Mouse (Mus musculus): ENCODE results near the gene Pbx2. TPM values are rescaled to one million over a fixed set of nuclear protein-coding genes. Genes with fewer than 3 reads are reported as not detected.
A peak's percentile ranks its signal among the peaks of the same experiment; 100 is the strongest.

The Pbx2 gene
- total RNA-seq, 1 experiment from 2014 or later: 29.4 TPM

GRCm38 (mm10) chr17:34627093-34627942 lies 36.3 kb downstream of the Pbx2 start:
- ATAC-seq (replicated peaks; ENCODE audit: low read depth, poor library complexity, severe bottlenecking): peak; percentile 63

DNA sequence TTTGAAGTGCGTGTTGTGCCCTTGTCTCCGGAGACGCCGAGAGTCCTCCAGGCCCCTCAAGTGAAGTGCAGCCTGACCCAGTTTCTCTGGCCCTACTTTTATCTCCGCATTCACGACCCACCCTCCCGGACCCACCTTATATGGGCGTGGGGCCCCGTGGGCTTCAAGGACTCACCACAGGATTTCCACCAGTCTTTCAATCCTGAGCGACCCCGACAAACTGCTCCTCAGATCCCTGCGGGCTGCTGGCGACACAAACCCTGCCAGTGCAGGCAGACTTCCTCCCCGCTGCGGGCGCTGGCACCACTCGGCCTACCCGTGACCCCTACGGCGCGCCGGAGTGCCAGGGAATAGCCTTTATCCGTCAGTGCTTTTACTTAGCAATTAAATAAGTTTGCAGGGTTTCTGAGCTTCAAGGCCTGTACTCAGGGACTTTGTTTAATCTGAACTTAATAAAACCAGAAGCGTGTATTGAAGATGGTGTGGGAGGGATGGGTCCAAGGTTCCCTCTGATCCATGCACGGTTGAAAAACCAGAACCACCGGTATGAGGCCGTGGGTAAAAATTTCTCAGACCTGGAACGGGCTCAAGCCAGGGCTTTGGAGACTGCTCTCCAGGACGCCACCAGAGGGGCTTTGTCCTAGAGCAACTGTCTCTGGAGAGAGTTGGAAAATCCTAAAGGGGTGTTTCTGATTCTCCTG lies 37.0 kb downstream of the Pbx2 start, which contains the start of gene Ppt2:
TSS of gene Ppt2 (minus strand) at position 568 of the 701 bp plus-strand sequence.
- no peak for ATAC-seq (replicated peaks; ENCODE audit: low read depth, poor library complexity, severe bottlenecking)

DNA sequence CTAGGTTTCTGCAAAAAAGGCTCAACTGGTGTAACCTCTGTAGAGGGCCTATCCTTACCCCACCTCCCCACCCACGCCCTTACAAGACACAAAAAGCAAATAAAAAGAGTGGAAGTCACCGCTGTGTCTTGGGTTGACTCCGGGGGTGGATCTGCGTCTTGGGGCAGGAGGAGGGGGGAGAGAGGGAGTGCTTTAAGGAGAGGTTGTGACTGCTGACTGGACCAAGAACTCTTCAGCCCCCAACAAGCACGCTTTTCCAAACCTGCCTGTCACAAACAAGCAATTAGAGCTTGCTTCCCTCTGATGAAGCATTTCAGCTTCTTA lies 37.5 kb downstream of the Pbx2 start:
- ATAC-seq (replicated peaks; ENCODE audit: low read depth, poor library complexity, severe bottlenecking): no peak

GRCm38 (mm10) chr17:34629221-34629751 lies 38.2 kb downstream of the Pbx2 start, which contains the start of gene Prrt1:
Gene Prrt1, plus strand, starts transcription at chr17:34629533.
- ATAC-seq (replicated peaks; ENCODE audit: low read depth, poor library complexity, severe bottlenecking): no peak

DNA sequence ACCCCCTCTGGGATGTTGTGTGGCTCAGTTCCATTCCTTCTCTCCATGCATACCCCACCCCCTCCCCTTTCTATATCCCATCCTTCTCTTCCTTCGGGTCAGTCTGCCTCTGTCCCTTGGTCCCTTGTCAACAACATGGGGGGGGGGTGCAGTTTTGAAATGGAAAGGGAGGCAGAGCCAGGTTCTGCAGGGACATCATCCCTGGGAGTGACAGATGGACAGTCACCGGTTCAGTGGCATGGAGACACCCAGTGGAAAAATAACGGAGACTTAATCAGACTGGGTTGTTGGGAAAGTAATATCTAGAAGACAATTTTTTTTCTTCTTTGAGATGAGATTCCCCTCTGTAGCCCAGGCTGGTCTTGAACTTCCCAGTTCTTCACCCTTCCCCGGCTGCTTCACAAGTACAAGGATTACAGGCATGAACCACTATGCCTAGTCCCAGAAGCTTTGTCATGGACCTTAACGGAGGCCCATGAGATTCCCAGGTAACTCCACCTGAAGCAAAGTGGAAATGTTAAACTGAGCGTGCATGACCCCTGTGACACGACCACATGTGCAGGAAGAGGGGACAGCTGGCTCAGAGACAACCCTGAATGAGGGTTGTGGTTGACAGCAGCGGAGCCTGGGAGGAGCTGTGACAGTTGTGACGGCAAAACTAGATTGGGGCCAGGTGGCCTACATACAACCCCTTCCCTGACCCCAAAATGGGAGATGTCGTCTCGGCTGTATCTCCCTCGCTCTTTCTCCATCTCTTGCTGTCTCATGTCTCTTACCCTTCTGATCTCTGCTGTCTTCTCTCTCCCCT lies 38.9 kb downstream of the Pbx2 start:
- no peak for ATAC-seq (replicated peaks; ENCODE audit: low read depth, poor library complexity, severe bottlenecking)

DNA sequence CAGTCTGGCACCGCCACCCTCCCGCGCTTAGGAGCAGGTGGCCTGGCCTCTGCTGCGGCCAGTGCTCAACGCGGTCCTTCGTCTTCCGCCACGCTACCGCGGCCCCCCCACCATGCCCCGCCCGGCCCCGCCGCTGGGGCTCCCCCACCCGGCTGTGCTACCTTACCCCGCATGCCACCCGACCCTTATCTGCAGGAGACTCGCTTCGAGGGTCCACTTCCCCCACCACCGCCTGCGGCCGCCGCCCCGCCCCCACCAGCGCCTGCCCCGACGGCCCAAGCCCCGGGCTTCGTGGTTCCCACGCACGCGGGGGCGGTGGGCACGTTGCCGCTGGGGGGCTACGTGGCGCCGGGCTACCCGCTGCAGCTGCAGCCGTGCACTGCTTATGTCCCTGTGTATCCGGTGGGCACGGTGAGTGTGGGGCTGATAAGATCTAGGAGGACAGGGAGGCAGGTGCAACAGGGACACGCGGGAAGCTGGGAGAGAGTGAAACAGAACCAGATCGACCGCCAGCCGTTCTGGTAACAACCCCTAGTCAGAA lies 39.8 kb downstream of the Pbx2 start:
- no peak for ATAC-seq (replicated peaks; ENCODE audit: low read depth, poor library complexity, severe bottlenecking)

GRCm38 (mm10) chr17:34631647-34632046 lies 40.6 kb downstream of the Pbx2 start:
- no peak for ATAC-seq (replicated peaks; ENCODE audit: low read depth, poor library complexity, severe bottlenecking)

DNA sequence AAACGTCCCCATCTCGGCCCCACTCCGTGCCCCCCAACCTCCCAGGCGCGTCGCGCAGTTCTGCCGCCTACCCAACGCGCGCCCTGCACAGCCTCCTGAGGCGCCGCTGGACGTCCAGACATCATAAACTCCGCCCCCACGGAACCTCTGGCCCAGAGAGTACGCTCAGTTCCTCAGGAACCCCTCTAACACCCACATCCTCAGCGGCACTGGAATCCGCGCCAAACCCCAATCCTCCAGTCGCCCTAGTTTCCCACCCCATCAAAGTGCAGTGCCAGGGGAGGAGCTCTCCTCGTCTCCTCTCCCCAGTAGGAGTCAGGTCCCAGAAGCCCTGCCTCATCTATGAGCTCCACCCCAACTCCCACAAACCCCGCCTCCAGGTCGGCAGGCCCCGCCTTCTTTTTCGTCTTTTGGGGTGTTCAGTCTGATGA lies 41.2 kb downstream of the Pbx2 start:
- peak; percentile 86 for ATAC-seq (replicated peaks; ENCODE audit: low read depth, poor library complexity, severe bottlenecking)

DNA sequence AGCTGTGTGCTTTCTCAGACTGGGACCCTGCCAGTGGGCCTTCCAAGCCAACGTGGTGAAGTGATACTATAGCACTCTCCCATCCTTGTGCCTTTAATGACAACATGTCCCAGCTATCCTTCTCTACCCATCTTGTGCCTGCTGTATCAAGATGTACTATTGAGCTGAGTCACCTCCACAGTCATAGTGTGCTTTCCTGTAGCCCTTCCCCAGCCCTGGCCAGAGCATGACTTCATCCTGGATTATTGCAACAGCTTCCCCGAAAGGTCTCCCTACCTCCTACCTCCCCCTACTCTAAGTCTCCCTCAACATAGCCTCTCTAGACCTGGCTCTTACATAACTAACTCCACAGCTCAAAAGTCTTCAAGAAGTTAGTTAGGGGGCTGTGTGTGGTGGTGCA lies 44.6 kb downstream of the Pbx2 start:
- ATAC-seq (replicated peaks; ENCODE audit: low read depth, poor library complexity, severe bottlenecking): no peak

GRCm38 (mm10) chr17:34637459-34637858 lies 46.4 kb downstream of the Pbx2 start:
- no peak for ATAC-seq (replicated peaks; ENCODE audit: low read depth, poor library complexity, severe bottlenecking)

DNA sequence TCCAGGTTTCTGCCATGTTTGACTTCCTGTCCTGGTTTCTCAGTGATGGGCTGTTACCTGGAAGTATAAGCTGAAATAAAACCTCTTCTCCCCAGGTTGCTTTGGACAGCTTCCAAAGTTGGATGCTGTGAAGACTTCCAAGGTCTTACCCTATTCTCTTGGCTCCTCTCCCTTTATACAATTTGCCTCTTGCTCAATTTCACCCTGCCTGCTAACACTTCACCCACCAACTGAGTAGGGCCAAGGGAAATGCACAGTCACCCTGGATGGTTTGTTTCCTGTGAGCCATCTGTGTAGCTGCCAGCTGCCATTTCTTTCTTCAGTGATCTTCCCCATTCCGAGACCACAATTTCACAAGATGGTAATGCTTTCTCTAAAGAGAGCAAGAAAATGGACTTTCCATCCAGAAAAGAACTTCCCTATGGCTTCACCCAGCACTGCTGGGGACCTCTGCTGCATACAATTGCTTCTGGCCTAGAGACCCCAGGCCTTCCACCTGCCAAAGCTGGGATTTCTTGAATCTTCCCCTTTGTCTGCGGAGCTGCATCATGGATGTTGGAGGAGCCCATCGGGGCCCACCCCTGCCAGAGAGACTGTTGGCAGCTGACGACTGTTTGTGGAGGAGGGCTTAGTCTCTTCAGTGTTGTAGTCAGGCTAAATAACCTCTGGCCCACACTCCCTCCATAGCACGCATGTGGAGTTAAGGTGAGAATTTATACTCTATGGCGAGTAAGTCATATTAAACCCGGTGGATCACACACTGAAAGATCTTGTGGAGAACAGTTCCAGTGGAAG lies 48.6 kb downstream of the Pbx2 start:
- peak; percentile 72 for ATAC-seq (replicated peaks; ENCODE audit: low read depth, poor library complexity, severe bottlenecking)

- ATAC-seq (replicated peaks; ENCODE audit: low read depth, poor library complexity, severe bottlenecking): no peak
These were observed 49.9 kb downstream of the Pbx2 start for GRCm38 (mm10) chr17:34640778-34641601.

DNA sequence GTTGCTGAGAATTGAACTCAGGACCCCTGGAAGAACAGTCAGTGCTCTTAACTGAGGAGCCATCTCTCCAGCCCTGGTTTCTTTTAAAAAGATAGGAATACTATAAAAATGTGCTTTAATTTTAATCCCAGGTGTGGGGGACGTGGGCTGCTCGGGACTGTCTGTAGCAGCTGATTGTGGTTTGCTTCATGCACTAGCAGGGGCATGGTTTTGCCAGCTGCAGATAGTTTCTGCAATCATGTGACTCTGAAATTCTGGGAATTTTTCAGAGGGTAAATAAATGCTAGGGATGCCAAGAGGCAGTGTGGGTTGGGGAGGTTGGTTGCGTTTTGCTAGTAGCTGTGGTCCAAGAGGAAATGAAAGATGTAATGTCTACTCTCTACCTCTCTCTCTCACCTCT lies 50.9 kb downstream of the Pbx2 start:
- ATAC-seq (replicated peaks; ENCODE audit: low read depth, poor library complexity, severe bottlenecking): no peak

- no peak for ATAC-seq (replicated peaks; ENCODE audit: low read depth, poor library complexity, severe bottlenecking)
These were observed 52.3 kb downstream of the Pbx2 start for GRCm38 (mm10) chr17:34643379-34643778.

GRCm38 (mm10) chr17:34643944-34644343 lies 52.9 kb downstream of the Pbx2 start:
- no peak for ATAC-seq (replicated peaks; ENCODE audit: low read depth, poor library complexity, severe bottlenecking)

- ATAC-seq (replicated peaks; ENCODE audit: low read depth, poor library complexity, severe bottlenecking): peak; percentile 77
These were observed 53.5 kb downstream of the Pbx2 start, which contains the start of gene Fkbpl for GRCm38 (mm10) chr17:34644608-34645007. Gene Fkbpl, plus strand, starts transcription at chr17:34644764.

DNA sequence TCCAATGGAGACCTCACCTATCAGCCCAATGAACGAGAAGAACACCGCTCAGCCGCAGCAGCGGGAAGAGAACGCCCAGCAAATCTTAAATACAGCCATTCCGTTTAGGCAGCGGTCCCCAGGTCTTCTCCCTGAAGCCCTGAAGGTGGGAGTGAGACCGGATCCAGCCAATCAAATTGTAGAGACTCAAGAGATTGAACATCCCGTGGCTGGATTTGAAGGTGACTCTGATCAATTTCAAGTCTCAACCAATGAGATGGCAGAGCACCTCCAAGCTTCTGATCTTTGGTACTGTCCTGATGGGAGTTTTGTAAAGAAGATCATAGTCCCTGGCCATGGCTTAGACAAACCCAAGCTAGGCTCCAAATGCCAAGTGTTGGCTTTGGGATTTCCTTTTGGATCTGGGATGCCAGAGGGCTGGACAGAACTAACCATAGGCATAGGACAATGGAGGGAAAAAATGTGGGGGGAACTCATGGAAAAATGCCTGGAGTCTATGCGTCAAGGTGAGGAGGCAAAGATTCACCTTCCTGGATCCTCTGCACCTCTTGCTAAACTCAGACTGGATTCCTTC lies 54.3 kb downstream of the Pbx2 start:
- no peak for ATAC-seq (replicated peaks; ENCODE audit: low read depth, poor library complexity, severe bottlenecking)

Measured in common myeloid progenitor, adult 5-6 weeks (primary cell).